Mouse (Mus musculus): ENCODE measurements around the gene Wdr83os. TPM values are rescaled to one million over a fixed set of nuclear protein-coding genes. Genes with fewer than 3 reads are reported as not detected.

Gene Wdr83os
- total and polyA plus RNA-seq, 3 experiments: 40.9 to 103 (median 43.5) TPM

Other genes with a start within 250 kb of the Wdr83os start
Only the 20 nearest of the 29 such genes appear.
- 12.8 and 13.6 TPM in 2 replicates for gene Dnase2a, start 172.2 kb upstream of the Wdr83os start, total RNA-seq (2012; rRNA removed)
- 15.0 and 18.4 TPM in 2 replicates for gene Dnase2a, start 172.2 kb upstream of the Wdr83os start, total RNA-seq (2014; rRNA removed)
- gene Dnase2a, start 172.2 kb upstream of the Wdr83os start, polyA plus RNA-seq (2012; ENCODE audit: insufficient read length, low read depth): 25.4 and 31.4 TPM in 2 replicates
- 0.08 and 0.21 TPM in 2 replicates for gene Mast1, start 143.4 kb upstream of the Wdr83os start, total RNA-seq (2012; rRNA removed)
- not detected in 2 replicates for gene Mast1, start 143.4 kb upstream of the Wdr83os start, total RNA-seq (2014; rRNA removed)
- 0.34 and 0.55 TPM in 2 replicates for gene Mast1, start 143.4 kb upstream of the Wdr83os start, polyA plus RNA-seq (2012; ENCODE audit: insufficient read length, low read depth)
- gene Rtbdn, start 133.7 kb upstream of the Wdr83os start, total RNA-seq (2012; rRNA removed): 0.17 and 0.21 TPM in 2 replicates
- not detected in 2 replicates for gene Rtbdn, start 133.7 kb upstream of the Wdr83os start, total RNA-seq (2014; rRNA removed)
- 0.93 and 1.8 TPM in 2 replicates for gene Rtbdn, start 133.7 kb upstream of the Wdr83os start, polyA plus RNA-seq (2012; ENCODE audit: insufficient read length, low read depth)
- 1.8 and 3.1 TPM in 2 replicates for gene Gm49661, start 111.3 kb upstream of the Wdr83os start, total RNA-seq (2012; rRNA removed)
- not detected in 2 replicates for gene Gm49661, start 111.3 kb upstream of the Wdr83os start, total RNA-seq (2014; rRNA removed)
- gene Gm49661, start 111.3 kb upstream of the Wdr83os start, polyA plus RNA-seq (2012; ENCODE audit: insufficient read length, low read depth): not detected in 2 replicates
- 218 and 231 TPM in 2 replicates for gene Prdx2, start 111.2 kb upstream of the Wdr83os start, total RNA-seq (2012; rRNA removed)
- gene Prdx2, start 111.2 kb upstream of the Wdr83os start, total RNA-seq (2014; rRNA removed): 231 and 232 TPM in 2 replicates
- gene Prdx2, start 111.2 kb upstream of the Wdr83os start, polyA plus RNA-seq (2012; ENCODE audit: insufficient read length, low read depth): 158 and 159 TPM in 2 replicates
- gene Rnaseh2a, start 111.0 kb upstream of the Wdr83os start, total RNA-seq (2012; rRNA removed): 104 and 115 TPM in 2 replicates
- 71.6 and 76.2 TPM in 2 replicates for gene Rnaseh2a, start 111.0 kb upstream of the Wdr83os start, total RNA-seq (2014; rRNA removed)
- gene Rnaseh2a, start 111.0 kb upstream of the Wdr83os start, polyA plus RNA-seq (2012; ENCODE audit: insufficient read length, low read depth): 83.1 and 88.1 TPM in 2 replicates
- gene Junb, start 102.0 kb upstream of the Wdr83os start, total RNA-seq (2012; rRNA removed): 226 and 342 TPM in 2 replicates
- 175 and 217 TPM in 2 replicates for gene Junb, start 102.0 kb upstream of the Wdr83os start, total RNA-seq (2014; rRNA removed)
- gene Junb, start 102.0 kb upstream of the Wdr83os start, polyA plus RNA-seq (2012; ENCODE audit: insufficient read length, low read depth): 63.4 and 66.4 TPM in 2 replicates
- 17.6 and 24.7 TPM in 2 replicates for gene Hook2, start 90.1 kb upstream of the Wdr83os start, total RNA-seq (2012; rRNA removed)
- gene Hook2, start 90.1 kb upstream of the Wdr83os start, total RNA-seq (2014; rRNA removed): 7.1 TPM in 2 replicates
- gene Hook2, start 90.1 kb upstream of the Wdr83os start, polyA plus RNA-seq (2012; ENCODE audit: insufficient read length, low read depth): 9.8 and 11.7 TPM in 2 replicates
- gene Best2, start 66.2 kb upstream of the Wdr83os start, total RNA-seq (2012; rRNA removed): 0.21 TPM in 1 of 2 replicates, not detected in the other
- gene Best2, start 66.2 kb upstream of the Wdr83os start, total RNA-seq (2014; rRNA removed): not detected in 2 replicates
- 0.23 TPM in 1 of 2 replicates, not detected in the other for gene Best2, start 66.2 kb upstream of the Wdr83os start, polyA plus RNA-seq (2012; ENCODE audit: insufficient read length, low read depth)
- gene Asna1, start 55.5 kb upstream of the Wdr83os start, total RNA-seq (2012; rRNA removed): 109 and 125 TPM in 2 replicates
- 108 and 119 TPM in 2 replicates for gene Asna1, start 55.5 kb upstream of the Wdr83os start, total RNA-seq (2014; rRNA removed)
- gene Asna1, start 55.5 kb upstream of the Wdr83os start, polyA plus RNA-seq (2012; ENCODE audit: insufficient read length, low read depth): 127 and 132 TPM in 2 replicates
- 151 and 202 TPM in 2 replicates for gene Trir, start 53.9 kb upstream of the Wdr83os start, total RNA-seq (2012; rRNA removed)
- 190 and 209 TPM in 2 replicates for gene Trir, start 53.9 kb upstream of the Wdr83os start, total RNA-seq (2014; rRNA removed)
- gene Trir, start 53.9 kb upstream of the Wdr83os start, polyA plus RNA-seq (2012; ENCODE audit: insufficient read length, low read depth): 185 and 244 TPM in 2 replicates
- gene Tnpo2, start 43.8 kb upstream of the Wdr83os start, total RNA-seq (2012; rRNA removed): 48.0 and 50.4 TPM in 2 replicates
- gene Tnpo2, start 43.8 kb upstream of the Wdr83os start, total RNA-seq (2014; rRNA removed): 36.3 and 41.2 TPM in 2 replicates
- gene Tnpo2, start 43.8 kb upstream of the Wdr83os start, polyA plus RNA-seq (2012; ENCODE audit: insufficient read length, low read depth): 45.1 and 57.0 TPM in 2 replicates
- gene Fbxw9, start 20.7 kb upstream of the Wdr83os start, total RNA-seq (2012; rRNA removed): 14.1 and 21.9 TPM in 2 replicates
- gene Fbxw9, start 20.7 kb upstream of the Wdr83os start, total RNA-seq (2014; rRNA removed): 6.4 and 7.3 TPM in 2 replicates
- 10.4 and 11.7 TPM in 2 replicates for gene Fbxw9, start 20.7 kb upstream of the Wdr83os start, polyA plus RNA-seq (2012; ENCODE audit: insufficient read length, low read depth)
- not detected in 2 replicates for gene Gm5741, start 12.8 kb upstream of the Wdr83os start, total RNA-seq (2012; rRNA removed)
- not detected in 2 replicates for gene Gm5741, start 12.8 kb upstream of the Wdr83os start, total RNA-seq (2014; rRNA removed)
- gene Gm5741, start 12.8 kb upstream of the Wdr83os start, polyA plus RNA-seq (2012; ENCODE audit: insufficient read length, low read depth): 1.0 TPM in 1 of 2 replicates, not detected in the other
- 44.7 and 66.4 TPM in 2 replicates for gene Dhps, start 9.0 kb upstream of the Wdr83os start, total RNA-seq (2012; rRNA removed)
- gene Dhps, start 9.0 kb upstream of the Wdr83os start, total RNA-seq (2014; rRNA removed): 60.1 and 64.6 TPM in 2 replicates
- 77.3 and 88.5 TPM in 2 replicates for gene Dhps, start 9.0 kb upstream of the Wdr83os start, polyA plus RNA-seq (2012; ENCODE audit: insufficient read length, low read depth)
- gene Wdr83, start 566 bp downstream of the Wdr83os start, total RNA-seq (2012; rRNA removed): 24.6 and 25.8 TPM in 2 replicates
- 4.8 and 5.5 TPM in 2 replicates for gene Wdr83, start 566 bp downstream of the Wdr83os start, total RNA-seq (2014; rRNA removed)
- gene Wdr83, start 566 bp downstream of the Wdr83os start, polyA plus RNA-seq (2012; ENCODE audit: insufficient read length, low read depth): 34.4 and 35.6 TPM in 2 replicates
- 45.6 and 47.9 TPM in 2 replicates for gene Man2b1, start 2.5 kb downstream of the Wdr83os start, total RNA-seq (2012; rRNA removed)
- gene Man2b1, start 2.5 kb downstream of the Wdr83os start, total RNA-seq (2014; rRNA removed): 29.1 and 29.7 TPM in 2 replicates
- 36.8 and 40.7 TPM in 2 replicates for gene Man2b1, start 2.5 kb downstream of the Wdr83os start, polyA plus RNA-seq (2012; ENCODE audit: insufficient read length, low read depth)
- gene Zfp791, start 42.4 kb downstream of the Wdr83os start, total RNA-seq (2012; rRNA removed): 0.98 and 1.3 TPM in 2 replicates
- gene Zfp791, start 42.4 kb downstream of the Wdr83os start, total RNA-seq (2014; rRNA removed): 0.72 and 1.1 TPM in 2 replicates
- 0.81 and 1.3 TPM in 2 replicates for gene Zfp791, start 42.4 kb downstream of the Wdr83os start, polyA plus RNA-seq (2012; ENCODE audit: insufficient read length, low read depth)
- not detected in 2 replicates for gene Cks1brt, start 71.2 kb downstream of the Wdr83os start, total RNA-seq (2012; rRNA removed)
- gene Cks1brt, start 71.2 kb downstream of the Wdr83os start, total RNA-seq (2014; rRNA removed): not detected in 2 replicates
- gene Cks1brt, start 71.2 kb downstream of the Wdr83os start, polyA plus RNA-seq (2012; ENCODE audit: insufficient read length, low read depth): not detected in 2 replicates
- gene Olfr371, start 145.2 kb downstream of the Wdr83os start, total RNA-seq (2012; rRNA removed): not detected in 2 replicates
- not detected in 2 replicates for gene Olfr371, start 145.2 kb downstream of the Wdr83os start, total RNA-seq (2014; rRNA removed)
- not detected in 2 replicates for gene Olfr371, start 145.2 kb downstream of the Wdr83os start, polyA plus RNA-seq (2012; ENCODE audit: insufficient read length, low read depth)